Mouse (Mus musculus): ENCODE data around the gene 1700015G11Rik.

The 1700015G11Rik gene

DNA sequence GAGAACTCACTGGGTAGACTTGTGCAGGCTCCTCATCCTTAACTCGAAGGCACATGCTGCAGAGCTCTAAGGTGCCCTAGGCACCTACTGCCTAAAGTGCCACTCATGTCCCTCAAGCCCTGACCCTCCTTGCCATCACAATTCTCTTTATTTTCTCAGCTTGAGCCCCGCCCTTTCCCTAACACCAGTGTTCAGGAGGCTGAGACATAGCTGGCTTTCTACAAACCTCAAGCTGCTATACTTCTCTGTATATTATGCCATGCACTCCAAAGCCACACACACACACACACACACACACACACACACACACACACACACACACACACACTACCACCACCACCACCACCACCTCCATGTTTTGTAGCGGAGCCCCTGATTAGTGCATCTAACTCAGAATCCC lies at the start of gene 1700015G11Rik:
1700015G11Rik (minus strand) TSS at position 101 of the 400 bp plus-strand sequence.
- DNase-seq (ENCODE audit: low spot score in 2 of 2), result no peak

DNA sequence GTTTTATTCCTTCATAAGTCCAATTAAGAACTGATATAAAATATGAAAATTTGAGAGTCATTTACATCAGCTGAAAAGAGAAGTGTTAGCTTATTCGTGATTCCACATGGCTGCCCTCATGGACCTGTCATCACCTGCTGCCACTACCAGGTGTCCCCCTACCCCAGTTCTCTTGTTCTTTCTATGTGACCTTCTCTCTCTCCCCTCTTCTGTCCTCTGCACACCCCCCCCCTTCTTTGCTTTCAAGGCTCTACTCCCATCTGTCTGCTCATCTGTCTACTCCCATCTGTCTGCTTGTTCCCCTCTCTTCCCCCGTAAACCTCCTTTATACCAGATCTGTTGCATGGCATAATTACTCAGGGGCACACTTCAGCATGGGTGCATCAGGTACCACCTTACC lies 41.4 kb upstream of the 1700015G11Rik start:
- DNase-seq (ENCODE audit: low spot score in 2 of 2), result no peak

DNA sequence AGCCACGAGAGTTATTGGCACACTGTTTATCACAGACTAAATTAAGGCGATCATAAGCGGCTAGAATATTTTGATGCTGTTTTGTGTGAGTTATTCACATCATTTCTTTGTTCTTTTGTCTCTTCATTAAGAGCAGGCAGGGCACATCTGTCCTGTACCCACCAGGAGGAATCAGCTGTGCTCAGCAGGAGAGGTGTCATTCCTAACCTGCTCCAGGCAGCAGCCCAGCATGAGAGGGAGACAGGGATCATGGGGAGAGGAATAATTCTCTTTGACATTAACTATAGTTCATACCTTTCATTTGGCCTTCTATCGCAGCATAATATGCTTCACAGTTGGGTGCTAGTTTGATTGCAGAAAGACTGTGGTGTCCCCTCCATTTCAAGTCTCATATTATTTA lies 40.7 kb upstream of the 1700015G11Rik start:
- DNase-seq (ENCODE audit: low spot score in 2 of 2), result no peak

DNA sequence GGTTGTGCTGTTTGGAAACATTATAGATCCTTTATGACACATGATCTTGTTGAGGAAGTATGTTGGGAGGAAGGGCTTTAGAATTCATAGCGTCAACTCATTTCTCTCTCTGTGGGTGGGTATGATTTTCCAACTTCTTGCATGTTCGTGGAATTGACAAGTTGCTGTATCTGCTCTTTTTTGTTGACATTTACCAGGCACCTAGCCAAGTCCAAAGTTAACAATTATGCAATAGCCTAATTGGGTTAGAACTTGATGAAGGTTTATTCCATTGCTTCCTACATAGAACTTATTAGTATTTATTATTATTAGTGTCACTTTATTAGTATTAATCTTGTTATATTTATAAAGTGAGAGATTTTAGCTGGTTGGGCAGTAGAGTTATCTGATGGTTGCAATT lies 40.3 kb upstream of the 1700015G11Rik start:
- DNase-seq (ENCODE audit: low spot score in 2 of 2), result no peak

DNA sequence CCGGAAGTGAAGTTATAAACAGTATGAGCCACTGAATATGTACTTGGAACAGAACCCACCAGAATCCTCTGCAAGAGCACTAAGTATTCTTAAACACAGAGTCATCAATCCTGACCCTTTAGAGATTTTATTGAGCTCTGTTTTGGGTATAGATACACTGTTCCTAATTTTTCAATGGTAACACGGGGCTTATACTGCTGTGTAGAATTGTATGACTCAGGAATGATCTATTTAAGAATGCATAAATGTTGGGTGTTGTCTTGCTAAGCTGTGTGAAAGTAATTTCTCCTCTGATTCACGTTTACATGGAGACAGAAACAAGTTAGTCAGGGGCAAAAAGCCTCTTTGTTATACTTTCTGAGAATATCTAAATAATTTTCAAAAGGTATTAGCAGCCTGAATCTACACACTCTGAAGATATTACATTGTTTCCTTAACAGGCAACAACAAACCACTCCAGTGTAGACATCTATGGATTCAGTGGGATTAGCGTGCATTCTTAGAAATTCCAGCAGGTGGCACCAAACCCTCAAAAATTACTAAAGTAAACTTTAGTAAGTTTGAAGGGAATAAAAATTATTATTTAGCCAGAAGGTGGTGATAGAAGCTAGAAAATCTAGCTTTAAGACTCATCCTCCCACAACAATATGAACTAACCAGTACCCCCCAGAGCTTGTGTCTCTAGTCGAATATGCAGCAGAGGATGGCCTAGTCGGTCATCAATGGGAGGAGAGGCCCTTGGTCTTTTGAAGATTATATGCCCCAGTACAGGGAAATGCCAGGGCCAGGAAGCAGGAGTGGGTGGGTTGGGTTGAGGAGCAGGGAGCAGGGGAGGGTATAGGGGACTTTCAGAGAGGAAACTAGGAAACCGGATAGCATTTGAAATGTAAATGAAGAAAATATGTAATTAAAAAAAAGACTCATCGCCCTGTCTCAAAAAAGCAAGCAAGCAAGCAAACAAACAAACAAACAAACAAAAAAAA lies 22.4 kb upstream of the 1700015G11Rik start:
- DNase-seq (ENCODE audit: low spot score in 2 of 2), result no peak

DNA sequence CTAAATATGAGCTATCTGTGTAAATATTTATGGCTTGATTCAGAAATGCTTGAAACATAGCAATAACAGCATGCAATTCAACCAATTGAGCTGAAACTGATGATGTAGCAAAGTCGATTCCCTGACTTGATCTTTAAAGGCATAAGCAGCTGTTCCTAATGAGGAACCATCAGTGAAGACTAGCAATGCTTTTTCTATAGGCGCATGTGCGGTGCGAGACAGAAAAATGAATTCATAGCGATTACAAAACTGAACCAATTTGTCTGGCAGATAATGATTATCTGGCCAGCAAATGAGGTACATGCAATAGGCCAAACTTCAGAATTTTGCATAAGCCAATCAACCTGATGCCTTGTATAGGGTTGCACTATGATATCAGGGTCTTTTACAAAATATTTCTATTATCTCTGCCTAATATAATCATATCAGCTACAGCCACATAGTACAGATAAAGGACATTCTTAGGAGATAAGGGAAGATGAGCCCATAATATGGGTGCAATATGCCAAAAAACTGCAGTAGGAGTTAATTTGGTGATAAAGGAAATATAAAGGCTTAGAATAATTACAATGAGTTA lies 8.6 kb upstream of the 1700015G11Rik start:
- DNase-seq (ENCODE audit: low spot score in 2 of 2), result no peak

DNA sequence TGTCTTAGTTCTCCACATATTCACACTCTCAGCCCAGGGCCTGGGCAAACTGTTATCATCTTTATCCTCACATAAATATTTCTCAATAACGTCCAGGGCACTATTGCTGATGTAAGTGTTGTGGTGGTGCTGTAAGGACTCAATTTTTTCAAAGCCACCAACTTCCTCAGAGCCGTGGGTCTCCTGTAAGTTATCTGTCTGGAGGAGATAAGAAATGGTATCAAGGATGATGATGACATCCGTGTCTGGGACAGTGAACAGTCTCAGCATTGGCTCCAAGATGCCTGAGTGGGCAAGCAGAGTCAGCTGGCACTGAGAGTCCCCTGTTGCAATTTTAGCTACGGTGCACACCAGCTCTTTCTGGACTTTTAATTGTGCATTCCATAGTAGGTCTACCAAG lies 6.5 kb upstream of the 1700015G11Rik start:
- no peak for DNase-seq (ENCODE audit: low spot score in 2 of 2)

DNA sequence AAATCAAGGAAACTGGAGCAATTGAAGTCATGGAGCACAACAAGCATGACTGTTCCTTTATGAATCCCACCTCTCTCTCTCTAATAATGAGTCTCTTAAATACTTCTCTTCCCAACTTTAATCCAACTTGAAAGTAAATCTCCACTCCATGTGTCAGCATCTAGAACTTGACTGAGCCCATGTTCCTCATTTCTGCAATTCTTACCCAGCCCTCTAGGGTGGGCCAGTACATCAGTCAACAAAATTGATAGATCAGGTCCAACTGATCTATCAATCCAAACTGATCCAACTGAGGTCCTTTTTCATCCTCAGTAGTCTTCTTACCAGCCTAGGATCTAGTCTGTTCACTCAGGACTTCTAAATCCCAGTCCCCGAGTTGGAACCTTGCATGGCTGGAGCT lies 348 bp downstream of the 1700015G11Rik start:
- DNase-seq (ENCODE audit: low spot score in 2 of 2), result no peak

DNA sequence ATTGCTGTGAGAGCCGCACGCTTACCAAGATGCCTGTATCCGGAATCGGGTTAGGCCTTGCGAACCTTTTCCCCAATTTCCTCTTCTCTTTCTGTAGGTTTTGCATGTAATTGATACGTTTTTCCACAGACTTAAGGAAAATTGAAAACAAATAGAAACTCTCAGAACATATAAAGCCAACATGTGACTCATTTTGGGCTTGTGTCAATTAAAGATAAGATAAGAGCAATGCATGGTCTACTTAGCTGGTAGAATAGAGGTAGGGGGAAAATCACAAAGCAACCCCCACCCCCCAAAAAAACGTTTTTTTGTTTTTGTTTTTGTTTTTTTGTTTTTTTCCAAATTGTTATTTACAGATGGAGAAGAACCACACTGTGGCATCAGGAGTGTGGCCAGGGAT lies 2.1 kb downstream of the 1700015G11Rik start:
- DNase-seq (ENCODE audit: low spot score in 2 of 2), result no peak

DNA sequence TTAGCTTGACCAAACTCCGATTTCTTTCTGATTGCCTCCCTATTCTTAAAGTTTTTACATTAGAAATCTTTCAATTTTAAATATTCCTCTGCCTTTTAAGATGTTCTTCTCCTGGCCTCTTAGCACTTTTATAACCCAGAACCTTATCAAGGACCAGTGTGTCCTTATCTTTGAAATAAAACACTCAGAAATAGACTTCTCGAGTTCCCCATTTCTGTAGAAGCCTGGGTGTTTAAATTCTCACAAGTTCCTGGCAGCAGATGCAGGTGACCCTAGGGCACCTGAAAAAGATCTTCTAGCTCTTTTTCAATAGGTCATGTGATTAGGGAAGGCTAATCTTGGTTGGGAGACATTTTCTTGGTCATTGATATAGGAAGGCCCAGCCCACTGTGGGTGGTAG lies 8.4 kb downstream of the 1700015G11Rik start:
- DNase-seq (ENCODE audit: low spot score in 2 of 2), result no peak

DNA sequence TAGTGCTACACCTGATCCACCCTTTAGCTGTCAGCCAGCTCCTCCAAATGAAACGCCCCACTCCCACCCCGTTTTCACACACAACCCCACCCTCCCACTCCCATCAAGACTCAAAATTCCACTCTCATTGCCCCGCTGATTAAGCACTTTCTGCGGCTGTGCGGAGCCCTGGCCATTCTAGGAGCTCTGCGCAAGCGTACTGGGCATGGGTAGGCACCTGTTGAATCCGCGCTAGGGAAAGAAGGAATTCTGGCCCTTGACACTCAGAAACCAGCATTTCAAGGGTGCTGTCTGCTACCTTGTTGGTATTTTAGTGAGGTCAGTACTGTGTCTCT lies 9.3 kb downstream of the 1700015G11Rik start:
- no peak for DNase-seq (ENCODE audit: low spot score in 2 of 2)

DNA sequence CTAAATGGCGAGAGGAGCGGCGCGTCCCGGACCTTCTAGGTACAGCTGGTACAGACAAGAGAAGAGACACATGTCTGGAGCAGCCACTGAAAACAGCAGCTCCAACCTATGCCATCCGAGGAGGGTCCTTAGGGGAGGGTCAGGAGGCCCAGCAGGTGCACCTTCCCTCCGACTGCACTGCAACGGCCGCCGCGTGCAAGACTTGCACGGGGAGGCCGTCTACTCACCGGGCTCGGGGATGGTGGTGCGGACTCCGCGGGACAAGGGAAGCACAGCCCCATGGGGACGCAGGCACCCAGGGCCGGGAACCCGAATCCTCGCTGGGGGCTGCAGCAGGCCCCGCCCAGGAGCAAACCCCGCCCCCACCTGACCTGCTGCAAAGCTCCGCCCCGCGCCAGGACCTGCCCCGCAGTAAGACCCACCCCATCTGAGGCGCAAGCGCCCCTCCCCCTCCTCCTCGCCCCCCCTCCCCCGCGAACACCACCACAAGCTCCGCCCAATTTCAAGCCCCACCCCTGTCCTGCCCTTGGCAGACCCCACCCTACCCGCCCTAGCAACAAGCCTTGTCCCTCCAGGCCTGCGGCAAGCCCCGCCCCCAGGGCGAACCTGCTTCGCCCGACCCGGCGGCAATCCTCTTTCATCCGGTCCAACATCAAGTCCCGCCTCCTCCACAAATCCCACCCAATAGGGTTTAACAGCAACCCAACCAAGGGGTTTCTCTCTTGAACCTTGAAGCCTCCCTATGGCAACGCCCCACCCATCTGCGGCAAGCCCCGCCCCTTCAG lies 9.8 kb downstream of the 1700015G11Rik start, which contains the start of gene Svip:
Svip (minus strand) TSS at position 508 of the 785 bp plus-strand sequence.
- peak; percentile 92 for DNase-seq (ENCODE audit: low spot score in 2 of 2)

DNA sequence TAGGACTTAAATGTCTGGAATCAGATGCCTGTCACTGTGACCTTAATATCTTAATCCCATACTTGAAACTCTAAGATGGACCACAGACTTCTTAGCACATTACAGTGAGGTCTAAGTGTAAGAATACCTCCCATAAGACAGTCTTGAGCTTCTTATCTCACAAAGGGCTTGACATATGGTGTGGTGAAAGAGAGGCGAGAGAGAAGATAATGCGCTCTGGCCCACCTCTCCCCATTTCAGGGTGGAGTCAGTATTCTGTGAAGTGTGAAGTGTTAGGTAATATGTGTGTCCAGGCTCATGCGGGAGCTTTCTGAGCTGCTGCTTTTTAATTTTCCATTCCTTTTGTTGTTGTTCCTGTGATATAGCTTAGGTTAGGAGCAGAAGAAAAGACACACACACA lies 24.5 kb downstream of the 1700015G11Rik start:
- no peak for DNase-seq (ENCODE audit: low spot score in 2 of 2)

DNA sequence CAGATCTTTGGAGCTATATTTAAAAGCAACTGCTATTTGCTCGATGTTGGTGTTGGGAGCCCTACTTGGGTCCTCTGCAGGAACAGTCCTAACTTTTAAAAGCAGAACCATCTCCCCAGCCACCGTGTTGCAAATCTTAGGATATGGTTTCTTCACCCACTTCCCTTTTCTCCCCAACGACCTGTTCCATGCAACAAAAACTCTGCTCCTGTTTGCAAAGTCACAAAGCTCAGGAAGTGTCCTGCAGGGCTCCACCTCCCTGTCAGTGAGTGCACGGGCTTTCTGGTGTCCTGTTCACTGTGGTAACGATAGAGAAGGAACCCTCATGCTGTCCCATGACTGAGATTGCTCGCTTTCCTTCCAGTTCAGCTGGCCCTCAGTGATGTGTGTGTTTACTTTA lies 28.6 kb downstream of the 1700015G11Rik start:
- no peak for DNase-seq (ENCODE audit: low spot score in 2 of 2)

DNA sequence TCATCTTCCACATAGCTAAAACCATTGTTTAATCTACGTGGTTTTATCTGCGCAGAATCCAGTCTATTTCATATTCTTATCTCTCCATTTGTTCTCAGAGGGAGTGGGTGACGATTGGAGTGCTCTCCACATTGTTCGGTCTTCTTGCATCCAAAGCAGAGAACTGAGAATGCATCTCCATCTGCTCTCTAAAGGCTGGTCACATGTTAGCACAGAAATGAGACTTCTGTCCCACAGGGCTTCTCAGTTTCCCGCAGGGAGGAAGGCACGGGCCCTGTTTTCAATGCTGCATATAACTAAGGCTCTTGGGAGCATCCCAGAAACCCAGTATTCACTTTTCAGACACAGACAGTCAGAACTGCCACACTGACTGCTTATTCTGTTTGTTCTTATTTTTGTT lies 29.8 kb downstream of the 1700015G11Rik start:
- no peak for DNase-seq (ENCODE audit: low spot score in 2 of 2)

DNA sequence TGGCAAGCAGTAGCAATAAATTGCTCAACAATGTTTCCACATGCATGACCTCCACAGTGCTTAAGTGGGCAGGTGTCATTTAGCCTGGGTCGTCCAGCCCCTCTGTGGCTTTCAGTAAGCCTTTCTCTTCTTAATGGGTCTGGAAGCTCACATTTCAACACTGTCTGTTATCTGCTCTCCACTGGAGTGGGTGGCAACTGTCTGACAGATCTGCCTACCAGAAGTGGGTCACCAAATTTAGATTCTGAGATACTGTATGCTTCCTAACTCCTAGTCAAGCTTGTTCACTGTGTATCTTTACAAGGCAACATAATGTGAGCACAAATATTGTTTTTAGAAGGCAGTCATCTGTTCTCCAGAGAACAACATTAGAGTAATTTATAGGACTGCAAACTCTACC lies 33.2 kb downstream of the 1700015G11Rik start:
- DNase-seq (ENCODE audit: low spot score in 2 of 2), result no peak

DNA sequence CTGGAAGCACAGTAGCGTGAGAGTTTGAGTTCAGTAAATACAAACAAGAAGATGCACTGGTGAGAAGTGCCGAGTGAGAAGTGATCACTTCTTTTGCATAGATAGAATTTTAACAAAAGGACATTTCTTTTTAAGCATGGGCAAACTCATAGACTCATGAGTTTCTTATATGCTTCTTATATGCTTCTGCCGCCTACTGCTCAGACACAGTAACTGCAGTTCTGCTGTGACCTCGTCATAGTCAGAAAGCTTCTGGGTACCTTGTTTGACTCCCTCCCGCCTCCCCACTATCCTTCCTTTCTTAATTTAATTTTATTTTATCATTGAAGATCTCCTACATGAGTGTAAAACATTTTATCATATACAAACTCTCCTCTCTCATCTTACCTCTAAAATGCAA lies 36.3 kb downstream of the 1700015G11Rik start:
- DNase-seq (ENCODE audit: low spot score in 2 of 2), result no peak

DNA sequence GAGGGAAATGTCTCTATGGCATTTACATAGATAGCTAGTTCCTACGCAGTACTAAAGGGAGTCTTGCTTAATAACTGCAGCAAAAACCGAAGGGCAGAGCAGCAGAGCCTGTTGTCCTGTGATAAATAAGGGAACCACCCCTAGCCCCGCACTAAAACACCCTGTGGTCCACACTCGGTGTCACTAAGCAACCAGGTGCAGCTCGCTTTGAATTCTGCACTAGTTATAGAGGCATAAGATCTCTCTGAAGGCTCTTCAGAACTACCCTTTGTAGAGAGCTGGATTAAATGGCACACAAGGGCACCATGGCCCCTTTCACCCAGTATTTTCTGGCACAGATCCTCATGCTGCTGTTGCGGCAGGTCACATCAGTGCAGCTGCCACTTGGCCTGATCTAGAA lies 40.3 kb downstream of the 1700015G11Rik start:
- no peak for DNase-seq (ENCODE audit: low spot score in 2 of 2)

DNA sequence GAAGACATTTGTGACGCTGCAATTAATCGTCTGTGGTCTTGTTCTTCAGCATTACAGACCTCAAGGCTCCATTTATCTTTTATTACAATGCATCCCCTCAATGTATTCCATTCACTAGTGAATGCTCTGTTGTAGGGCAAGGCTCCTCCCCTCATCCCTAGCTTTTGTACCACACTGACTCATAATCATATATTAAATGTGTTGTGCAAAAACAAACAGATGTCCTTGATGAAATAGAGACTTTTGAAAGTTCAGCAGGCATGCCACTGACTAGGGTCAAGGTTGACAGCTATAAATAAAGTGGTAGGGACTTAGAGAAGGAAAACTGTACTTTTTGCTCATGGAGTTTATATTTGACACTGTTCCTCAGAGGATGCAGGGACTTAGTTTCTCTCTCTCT lies 42.0 kb downstream of the 1700015G11Rik start:
- DNase-seq (ENCODE audit: low spot score in 2 of 2), result no peak

DNA sequence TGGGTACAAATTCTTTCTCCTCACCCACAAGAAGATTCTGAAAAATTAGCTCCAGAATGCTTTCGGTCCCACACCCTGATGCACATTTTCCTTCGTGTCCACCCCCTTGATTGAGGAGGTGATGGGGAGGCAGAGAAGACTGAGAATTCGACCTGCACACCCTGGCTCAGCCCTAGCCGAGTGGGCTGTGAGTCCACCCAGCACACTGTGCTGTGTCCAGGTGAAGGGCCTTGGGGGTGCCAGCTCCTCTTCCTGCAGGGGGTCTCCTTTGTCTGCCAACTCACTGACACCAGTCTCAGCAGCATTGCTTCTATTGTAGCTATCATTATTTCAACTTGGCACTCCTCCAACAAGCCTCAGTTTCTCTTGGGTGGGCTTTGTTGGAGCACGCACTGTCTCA lies 42.4 kb downstream of the 1700015G11Rik start:
- DNase-seq (ENCODE audit: low spot score in 2 of 2), result no peak

DNA sequence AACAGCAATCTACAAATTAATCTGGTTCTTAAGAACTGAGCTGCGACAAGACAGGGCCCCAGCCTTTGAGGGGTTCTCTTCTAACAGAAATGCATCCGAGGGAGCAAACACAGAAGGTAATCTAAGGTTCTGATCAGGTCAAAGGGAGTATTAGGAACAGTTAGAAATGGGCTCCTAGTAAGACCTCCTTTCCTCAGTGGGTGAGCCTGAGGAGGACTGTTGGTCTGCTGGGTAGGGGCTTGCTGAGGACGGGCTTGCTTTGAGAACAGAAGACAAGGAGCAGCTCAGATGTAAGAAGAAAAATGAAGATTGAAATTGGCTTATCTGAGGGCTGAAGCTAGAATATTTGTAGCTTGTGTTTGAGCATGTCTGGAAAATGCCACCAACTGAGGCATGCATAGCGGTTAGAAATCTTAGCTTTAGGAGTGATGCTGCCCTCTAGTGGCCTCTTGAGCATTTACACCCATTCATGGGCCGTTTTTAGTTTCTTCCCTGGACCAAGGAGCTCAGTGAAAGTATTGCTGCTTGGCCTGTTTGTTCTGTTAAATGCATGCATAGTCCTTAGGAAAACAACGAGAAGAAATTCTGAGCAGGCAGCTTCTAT lies 43.2 kb downstream of the 1700015G11Rik start:
- DNase-seq (ENCODE audit: low spot score in 2 of 2), result peak; percentile 3 to 12

DNA sequence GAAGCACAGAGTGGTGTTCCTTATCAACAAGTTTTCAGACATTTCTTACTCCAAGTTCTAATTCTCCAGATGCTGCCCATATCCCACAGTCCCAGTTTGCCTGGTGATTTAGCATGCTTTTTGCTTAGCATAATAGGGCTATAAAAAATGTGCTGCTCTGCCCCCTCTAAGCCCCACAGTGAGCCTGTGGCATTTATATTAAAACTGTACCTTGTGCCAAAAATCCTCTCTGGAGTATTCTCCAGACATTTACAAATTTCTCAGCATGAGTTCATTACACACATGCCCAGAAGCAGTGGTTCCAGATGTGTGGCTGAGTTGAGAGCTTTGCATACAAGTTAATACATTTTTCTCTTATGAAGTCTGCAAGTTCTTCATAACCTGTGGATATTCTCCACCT lies 46.1 kb downstream of the 1700015G11Rik start:
- DNase-seq (ENCODE audit: low spot score in 2 of 2), result no peak

All from heart, adult 9 months (tissue).